Comparison of ENCODE assay signal across 13 mouse cellular contexts in genomic region chr7:84168355-84168754, GRCm38 (mm10).
"Had no signal": no experiment of that assay in that cellular context is flagged by ENCODE, and none has a peak within 500 bp of the region (broad histone marks: within the 10 kb centered on the region; RNA-seq: fewer than 3 reads in every experiment).

No protein-coding gene starts in this region.

- H3K27me3 ChIP-seq: neural tube, embryonic 15.5 days; stomach, embryonic 15.5 days had no signal

- H3K9ac ChIP-seq: neural tube, embryonic 15.5 days; stomach, embryonic 15.5 days had no signal

- H3K4me3 ChIP-seq: neural tube, embryonic 15.5 days; stomach, embryonic 15.5 days had no signal

- H3K36me3 ChIP-seq: neural tube, embryonic 15.5 days; stomach, embryonic 15.5 days had no signal

- H3K27ac ChIP-seq: neural tube, embryonic 15.5 days; stomach, embryonic 15.5 days; stomach, postnatal 0 days had no signal

- H3K4me2 ChIP-seq: neural tube, embryonic 15.5 days; stomach, embryonic 15.5 days had no signal

- H3K4me1 ChIP-seq: neural tube, embryonic 15.5 days had no signal

- DNase-seq: retina, postnatal 1 day; right cerebral cortex, adult 18-20 months; right cerebral cortex, postnatal 14 days; right cerebral cortex, postnatal 25 days; right cerebral cortex, postnatal 4 days; spleen, adult 18-20 months; thymus, adult 18-20 months; thymus, adult 2 months; thymus, postnatal 25 days; thymus, postnatal 36 days had no signal

- H3K9me3 ChIP-seq: neural tube, embryonic 15.5 days; stomach, embryonic 15.5 days had no signal
